Mouse (Mus musculus): ENCODE measurements around the gene Dst. TPM values are rescaled to one million over a fixed set of nuclear protein-coding genes. Genes with fewer than 3 reads are reported as not detected.

Gene Dst
- total and polyA plus RNA-seq, 3 experiments, result 0.08 to 0.60 TPM; not detected in 1

DNA sequence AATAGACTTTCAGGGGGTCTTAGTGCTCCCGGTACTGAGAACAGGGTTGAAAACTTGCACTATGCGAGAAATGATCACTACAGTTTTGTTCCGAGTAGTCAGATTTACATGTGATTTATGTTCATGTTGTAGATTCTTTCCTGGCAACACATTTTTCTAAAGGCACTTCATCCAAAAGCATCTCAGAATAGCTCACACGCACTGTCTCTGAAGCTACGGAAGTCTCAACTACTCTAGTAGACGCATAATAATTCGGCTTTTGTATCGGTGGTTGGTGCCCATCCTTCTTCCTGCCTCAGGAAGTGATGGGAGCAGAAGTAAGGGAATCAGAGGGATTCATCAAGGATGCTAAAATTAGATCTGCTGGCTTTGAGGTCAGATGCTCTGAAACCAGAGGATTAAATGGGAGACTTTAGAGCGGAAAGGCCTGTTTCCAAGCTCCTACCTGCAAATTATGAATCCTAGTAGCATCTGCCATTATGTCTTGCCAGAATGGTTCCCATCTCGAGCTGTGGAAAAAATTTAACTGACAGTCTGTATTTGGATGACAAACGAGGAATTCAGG is 32.4 kb downstream of the Dst start:
- no peak overlapping the region for H3K27ac ChIP-seq (ENCODE audit: control insufficient read depth, low read depth, low read length)
- no peak overlapping the region for H3K4me3 ChIP-seq (ENCODE audit: control insufficient read depth in 1 of 2, insufficient read depth in 1 of 2, low read depth in 2 of 2, low read length in 2 of 2)
- no peaks in the 10 kb centered on the region for H3K36me3 ChIP-seq (ENCODE audit: control insufficient read depth in 1 of 2, insufficient read depth in 2 of 2, low read length in 2 of 2)
- TF ChIP-seq CHD1 (IDR thresholded peaks at IDR 0.05; ENCODE audit: low read depth, low read length) (no peak), MAFK (IDR thresholded peaks at IDR 0.05; ENCODE audit: borderline replicate concordance, low read depth, low read length) (no peak), ELF1 (IDR thresholded peaks at IDR 0.05; ENCODE audit: low read depth, low read length) (no peak), GABPA (IDR thresholded peaks at IDR 0.05; ENCODE audit: low read depth, low read length) (no peak), NELFE (IDR thresholded peaks at IDR 0.05; ENCODE audit: low read depth, low read length) (no peak), EP300 (IDR thresholded peaks at IDR 0.05; ENCODE audit: low read depth in 1 of 2, low read length in 2 of 2) (no peak), NRF1 (IDR thresholded peaks at IDR 0.05; ENCODE audit: insufficient read depth, low read depth, low read length, poor library complexity, severe bottlenecking) (no peak), ZNF384 (IDR thresholded peaks at IDR 0.05; ENCODE audit: low read depth, low read length) (no peak), POLR2AphosphoS2 (IDR thresholded peaks at IDR 0.05; ENCODE audit: low read length) (no peak), SMC3 (IDR thresholded peaks at IDR 0.05; ENCODE audit: low read depth, low read length) (no peak), MXI1 (IDR thresholded peaks at IDR 0.05; ENCODE audit: low read depth, low read length) (no peak)
- no peaks in the 10 kb centered on the region for H3K9me3 ChIP-seq (replicated peaks; ENCODE audit: insufficient read depth, low read length)
- no peaks in the 10 kb centered on the region for H3K4me1 ChIP-seq (ENCODE audit: control insufficient read depth in 1 of 2, insufficient read depth in 2 of 2, low read length in 2 of 2)
- H3K9ac ChIP-seq (ENCODE audit: control insufficient read depth, low read depth, low read length, poor library complexity, severe bottlenecking), result no peak overlapping the region
- no peaks in the 10 kb centered on the region for H3K27me3 ChIP-seq (ENCODE audit: control insufficient read depth in 1 of 2, insufficient read depth in 2 of 2, low read length in 2 of 2)
- H3K79me2 ChIP-seq (ENCODE audit: control insufficient read depth, insufficient read depth, low read length, poor library complexity), result no peaks in the 10 kb centered on the region
- DNase-seq (ENCODE audit: low read depth, low spot score), result no peak

DNA sequence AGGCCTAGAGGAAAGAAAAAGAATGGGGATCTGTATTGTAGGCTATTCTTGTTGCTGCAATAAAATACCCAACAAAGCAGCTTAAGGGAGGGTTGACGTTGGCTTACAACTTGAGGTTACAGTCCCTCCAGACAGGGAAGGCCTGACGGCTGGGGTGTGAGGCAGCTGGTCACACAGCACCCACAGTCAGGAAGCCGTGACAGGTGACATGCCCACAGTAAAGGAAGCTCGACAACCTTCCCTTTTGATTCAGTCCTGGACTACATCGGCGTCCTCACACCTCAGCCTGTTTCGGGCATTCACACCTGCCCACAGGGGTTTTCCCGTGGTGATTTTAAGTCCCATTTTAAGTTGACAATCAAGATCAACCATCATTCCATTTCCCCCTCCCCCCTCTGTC is 34.6 kb downstream of the Dst start:
- TF ChIP-seq TAL1 (IDR thresholded peaks at IDR 0.05; ENCODE audit: low read length) (no peak), MXI1 (IDR thresholded peaks at IDR 0.05; ENCODE audit: low read depth, low read length) (no peak)
- DNase-seq (ENCODE audit: low read depth, low spot score), result no peak
- H3K4me3 ChIP-seq (ENCODE audit: control insufficient read depth in 1 of 2, insufficient read depth in 1 of 2, low read depth in 2 of 2, low read length in 2 of 2), result no peak overlapping the region
- no peaks in the 10 kb centered on the region for H3K4me1 ChIP-seq (ENCODE audit: control insufficient read depth in 1 of 2, insufficient read depth in 2 of 2, low read length in 2 of 2)
- no peaks in the 10 kb centered on the region for H3K36me3 ChIP-seq (ENCODE audit: control insufficient read depth in 1 of 2, insufficient read depth in 2 of 2, low read length in 2 of 2)
- no peak overlapping the region for H3K27ac ChIP-seq (ENCODE audit: control insufficient read depth, low read depth, low read length)
- no peaks in the 10 kb centered on the region for H3K79me2 ChIP-seq (ENCODE audit: control insufficient read depth, insufficient read depth, low read length, poor library complexity)
- H3K27me3 ChIP-seq (ENCODE audit: control insufficient read depth in 1 of 2, insufficient read depth in 2 of 2, low read length in 2 of 2), result no peaks in the 10 kb centered on the region
- no peak overlapping the region for H3K9ac ChIP-seq (ENCODE audit: control insufficient read depth, low read depth, low read length, poor library complexity, severe bottlenecking)
- H3K9me3 ChIP-seq (replicated peaks; ENCODE audit: insufficient read depth, low read length), result no peaks in the 10 kb centered on the region

DNA sequence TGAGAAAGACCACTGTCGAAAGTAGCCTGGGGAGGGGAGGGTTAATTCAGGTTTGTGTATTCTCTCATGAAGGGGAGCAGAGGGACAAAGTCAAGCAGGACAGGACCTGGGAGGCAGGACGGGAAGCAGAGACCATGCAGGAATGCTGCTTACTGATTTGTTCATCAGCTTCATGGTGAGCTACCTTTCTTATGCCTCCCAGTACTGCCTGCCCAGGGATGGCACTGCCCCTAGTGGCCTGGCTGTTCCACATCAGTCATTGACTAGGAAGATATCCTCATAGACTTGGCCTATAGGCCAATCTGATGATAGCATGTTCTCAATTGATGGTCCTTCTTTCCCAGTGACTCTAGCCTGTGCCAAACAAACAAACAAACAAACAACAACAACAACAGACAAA is 35.9 kb downstream of the Dst start:
- Histone ChIP-seq H3K4me1 (ENCODE audit: control insufficient read depth in 1 of 2, insufficient read depth in 2 of 2, low read length in 2 of 2) (no peaks in the 10 kb centered on the region), H3K27ac (ENCODE audit: control insufficient read depth, low read depth, low read length) (no peak overlapping the region)

More for the DNA sequence above, 35.9 kb downstream of the Dst start:
- Histone ChIP-seq H3K79me2 (ENCODE audit: control insufficient read depth, insufficient read depth, low read length, poor library complexity) (no peaks in the 10 kb centered on the region), H3K9ac (ENCODE audit: control insufficient read depth, low read depth, low read length, poor library complexity, severe bottlenecking) (no peak overlapping the region), H3K27me3 (ENCODE audit: control insufficient read depth in 1 of 2, insufficient read depth in 2 of 2, low read length in 2 of 2) (no peaks in the 10 kb centered on the region), H3K4me3 (ENCODE audit: control insufficient read depth in 1 of 2, insufficient read depth in 1 of 2, low read depth in 2 of 2, low read length in 2 of 2) (no peak overlapping the region), H3K9me3 (replicated peaks; ENCODE audit: insufficient read depth, low read length) (no peaks in the 10 kb centered on the region), H3K36me3 (ENCODE audit: control insufficient read depth in 1 of 2, insufficient read depth in 2 of 2, low read length in 2 of 2) (no peaks in the 10 kb centered on the region)
- TF ChIP-seq MAFK (IDR thresholded peaks at IDR 0.05; ENCODE audit: borderline replicate concordance, low read depth, low read length) (no peak), UBTF (IDR thresholded peaks at IDR 0.05; ENCODE audit: borderline replicate concordance, insufficient read depth, low read depth, low read length) (no peak), NELFE (IDR thresholded peaks at IDR 0.05; ENCODE audit: low read depth, low read length) (no peak), SMC3 (IDR thresholded peaks at IDR 0.05; ENCODE audit: low read depth, low read length) (no peak), CHD2 (IDR thresholded peaks at IDR 0.05; ENCODE audit: low read length) (no peak), MAZ (IDR thresholded peaks at IDR 0.05; ENCODE audit: low read depth, low read length) (no peak), ZKSCAN1 (IDR thresholded peaks at IDR 0.05; ENCODE audit: low read depth, low read length) (no peak)
- no peak for DNase-seq (ENCODE audit: low read depth, low spot score)

All from MEL (cell line).